Mouse (Mus musculus) midbrain, embryonic 16.5 days (tissue): Measurements from ENCODE around the gene Cap1. TPM values are rescaled to one million over a fixed set of nuclear protein-coding genes. Genes with fewer than 3 reads are reported as not detected.

Source experiments
- ATAC-seq: fragments of 200-750 bp; cut with Nextera tagmentation; 2 replicates; pipeline ENCODE4 v1.8.0; 2017; ENCODE audit warnings: moderate TSS enrichment
- H3K27ac ChIP-seq: fragments of 300-500 bp; sonication (generic); 2 replicates; pipeline ENCODE4 v1.5.1; 2014; ENCODE audit warnings: mild to moderate bottlenecking, low read length, mixed read lengths
- H3K27me3 ChIP-seq: fragments of 300-500 bp; sonication (generic); 2 replicates; pipeline ENCODE4 v1.6.1; 2014; ENCODE audit warnings: low read depth, low read length, mixed read lengths; ENCODE audit not compliant: control insufficient read depth, insufficient read depth
- H3K36me3 ChIP-seq: fragments of 300-500 bp; sonication (generic); 2 replicates; pipeline ENCODE4 v1.6.1; 2014; ENCODE audit warnings: mild to moderate bottlenecking, low read length, moderate library complexity, mixed read lengths; ENCODE audit not compliant: control insufficient read depth, insufficient read depth
- H3K4me1 ChIP-seq: fragments of 300-500 bp; sonication (generic); 2 replicates; pipeline ENCODE4 v1.6.1; 2014; ENCODE audit warnings: mild to moderate bottlenecking, low read length, mixed read lengths; ENCODE audit not compliant: control insufficient read depth, insufficient read depth
- H3K4me2 ChIP-seq: fragments of 300-500 bp; sonication (generic); 2 replicates; pipeline ENCODE4 v1.6.1; 2014; ENCODE audit warnings: mild to moderate bottlenecking, low read length, mixed read lengths
- H3K4me3 ChIP-seq: fragments of 300-500 bp; sonication (generic); 2 replicates; pipeline ENCODE4 v1.5.1; 2014; ENCODE audit warnings: low read depth, mild to moderate bottlenecking, low read length, moderate library complexity, mixed read lengths
- H3K9ac ChIP-seq: fragments of 300-500 bp; sonication (generic); 2 replicates; pipeline ENCODE4 v1.6.1; 2014; ENCODE audit warnings: low read depth, low read length, mixed read lengths
- H3K9me3 ChIP-seq: fragments of 300-500 bp; sonication (generic); replicated peaks from 2 replicates; pipeline ENCODE4 v1.6.1; 2014; ENCODE audit warnings: mild to moderate bottlenecking, low read length, mixed read lengths; ENCODE audit not compliant: control insufficient read depth, poor library complexity, severe bottlenecking
- WGBS: fragments of 180-500 bp; shearing (Covaris S2); extraction: QIAGEN DNeasy Blood & Tissue Kit; methylation state at CpG from one replicate; pipeline ENCODE4 v1.1.7; 2014; 5-methylcytosine and 5-hydroxymethylcytosine counted together
- polyA plus RNA-seq: library from polyadenylated mRNA; unstranded; fragments of >200 nt; fragmentation: Nextera tagmentation; extraction: Ambion mirVana; gene quantifications from 2 replicates; pipeline ENCODE4 v1.2.1, GENCODE M21; 2015

Cap1 gene
- polyA plus RNA-seq, 1 experiment from 2014 or later: 75.0 TPM

GRCm38 (mm10) chr4:122861836-122862235, 24.0 kb downstream of the Cap1 start:
- WGBS: 91% methylated on average over 4 of the region's 4 CpGs
- ATAC-seq: no peak
- Histone ChIP-seq H3K4me1 (no peaks in the 10 kb centered on the region), H3K4me3 (no peak overlapping the region), H3K9me3 (no peaks in the 10 kb centered on the region), H3K9ac (no peak overlapping the region), H3K27me3 (no peaks in the 10 kb centered on the region), H3K36me3 (peaks cover 46% of the 10 kb centered on the region), H3K4me2 (no peak overlapping the region), H3K27ac (no peak overlapping the region)

GRCm38 (mm10) chr4:122859096-122859674, 26.7 kb downstream of the Cap1 start:
- Histone ChIP-seq H3K36me3 (peaks cover 34% of the 10 kb centered on the region), H3K4me2 (no peak overlapping the region), H3K4me1 (no peaks in the 10 kb centered on the region), H3K4me3 (no peak overlapping the region), H3K27me3 (no peaks in the 10 kb centered on the region), H3K9ac (no peak overlapping the region), H3K27ac (no peak overlapping the region), H3K9me3 (no peaks in the 10 kb centered on the region)
- 91% methylated on average over 6 of the region's 6 CpGs for WGBS
- ATAC-seq: no peak

- 38% methylated on average over 2 of the region's 2 CpGs for WGBS
- no peak for ATAC-seq
- no peaks in the 10 kb centered on the region for H3K4me1 ChIP-seq
- no peak overlapping the region for H3K9ac ChIP-seq
- no peak overlapping the region for H3K4me3 ChIP-seq
- peaks cover 37% of the 10 kb centered on the region for H3K36me3 ChIP-seq
- no peak overlapping the region for H3K27ac ChIP-seq
- H3K9me3 ChIP-seq: no peaks in the 10 kb centered on the region
- no peak overlapping the region for H3K4me2 ChIP-seq
- H3K27me3 ChIP-seq: no peaks in the 10 kb centered on the region
These were observed 27.9 kb downstream of the Cap1 start for GRCm38 (mm10) chr4:122857909-122858308.

GRCm38 (mm10) chr4:122854770-122855169, 31.1 kb downstream of the Cap1 start:
- H3K9ac ChIP-seq: no peak overlapping the region
- H3K4me3 ChIP-seq: no peak overlapping the region
- no peaks in the 10 kb centered on the region for H3K27me3 ChIP-seq
- no peaks in the 10 kb centered on the region for H3K9me3 ChIP-seq
- no peak overlapping the region for H3K27ac ChIP-seq
- no peak overlapping the region for H3K4me2 ChIP-seq
- peaks cover 27% of the 10 kb centered on the region for H3K36me3 ChIP-seq
- no peaks in the 10 kb centered on the region for H3K4me1 ChIP-seq
- no peak for ATAC-seq
- WGBS: 94% methylated on average over 4 of the region's 4 CpGs

- Histone ChIP-seq H3K27ac (no peak overlapping the region), H3K4me3 (no peak overlapping the region), H3K9me3 (no peaks in the 10 kb centered on the region), H3K36me3 (peaks cover 25% of the 10 kb centered on the region), H3K27me3 (no peaks in the 10 kb centered on the region), H3K9ac (no peak overlapping the region), H3K4me1 (no peaks in the 10 kb centered on the region), H3K4me2 (no peak overlapping the region)
- 72% methylated on average over 2 of the region's 2 CpGs for whole genome bisulfite sequencing
- ATAC-seq: no peak
These were observed 32.2 kb downstream of the Cap1 start for GRCm38 (mm10) chr4:122853691-122854090.

GRCm38 (mm10) chr4:122851535-122851934, 34.3 kb downstream of the Cap1 start:
- Histone ChIP-seq H3K9ac (no peak overlapping the region), H3K4me3 (no peak overlapping the region), H3K4me2 (no peak overlapping the region), H3K4me1 (no peaks in the 10 kb centered on the region), H3K9me3 (no peaks in the 10 kb centered on the region), H3K27me3 (no peaks in the 10 kb centered on the region), H3K36me3 (peaks cover 28% of the 10 kb centered on the region), H3K27ac (no peak overlapping the region)
- ATAC-seq: no peak

GRCm38 (mm10) chr4:122848150-122848621, 37.7 kb downstream of the Cap1 start:
- Histone ChIP-seq H3K4me1 (no peaks in the 10 kb centered on the region), H3K9me3 (no peaks in the 10 kb centered on the region), H3K27ac (no peak overlapping the region), H3K4me2 (no peak overlapping the region), H3K27me3 (no peaks in the 10 kb centered on the region), H3K9ac (no peak overlapping the region), H3K36me3 (peaks cover 35% of the 10 kb centered on the region), H3K4me3 (no peak overlapping the region)
- WGBS: 84% methylated on average over 13 of the region's 13 CpGs
- ATAC-seq: no peak

- Histone ChIP-seq H3K27me3 (no peaks in the 10 kb centered on the region), H3K4me2 (no peak overlapping the region)
- WGBS: 88% methylated on average over 1 of the region's 1 CpGs
These were observed 47.4 kb downstream of the Cap1 start for GRCm38 (mm10) chr4:122838416-122838815.

GRCm38 (mm10) chr4:122837994-122838393, 47.9 kb downstream of the Cap1 start:
- no peak overlapping the region for H3K4me3 ChIP-seq
- H3K4me2 ChIP-seq: no peak overlapping the region
- peaks cover 18% of the 10 kb centered on the region for H3K4me1 ChIP-seq
- 68% methylated on average over 2 of the region's 2 CpGs for WGBS
- H3K27ac ChIP-seq: no peak overlapping the region
- ATAC-seq: no peak
- H3K9ac ChIP-seq: no peak overlapping the region
- no peaks in the 10 kb centered on the region for H3K9me3 ChIP-seq
- no peaks in the 10 kb centered on the region for H3K27me3 ChIP-seq
- peaks cover 3% of the 10 kb centered on the region; the same call in 1 of the 2 replicates for H3K36me3 ChIP-seq

More at GRCm38 (mm10) chr4:122838416-122838815, 47.4 kb downstream of the Cap1 start:
- Histone ChIP-seq H3K9ac (no peak overlapping the region), H3K4me1 (peaks cover 18% of the 10 kb centered on the region), H3K4me3 (no peak overlapping the region), H3K27ac (no peak overlapping the region), H3K36me3 (peaks cover 3% of the 10 kb centered on the region; the same call in 1 of the 2 replicates), H3K9me3 (no peaks in the 10 kb centered on the region)
- no peak for ATAC-seq
